Mouse (Mus musculus) E14TG2a.4 (cell line): Measurements from ENCODE around the gene Dbndd1.

Experiments
- CTCF ChIP-seq: conservative IDR thresholded peaks from 2 replicates; pipeline ENCODE4 v1.5.1; 2014; ENCODE audit warnings: low read length
- NANOG ChIP-seq: IDR thresholded peaks from 2 replicates; pipeline ENCODE4 v1.6.1; 2014; ENCODE audit warnings: borderline replicate concordance, low read length, mixed read lengths

- TF ChIP-seq CTCF (no peak), NANOG (no peak)
Measured at GRCm38 (mm10) chr8:123514136-123514535, 1.1 kb downstream of the Dbndd1 start.
